Mouse (Mus musculus) kidney, adult 2 months (tissue): ENCODE results near the gene Bmpr2. TPM values are rescaled to one million over a fixed set of nuclear protein-coding genes. Genes with fewer than 3 reads are reported as not detected.
A peak's percentile ranks its signal among the peaks of the same experiment; 100 is the strongest.

Experiments
- DNase-seq: peaks from one replicate; pipeline ENCODE4 v3.0.0; 2021
- H3K27ac ChIP-seq: fragments of 200-500 bp; 2 replicates; pipeline ENCODE4 v1.5.1; 2012; ENCODE audit warnings: low read depth, low read length, control low read depth, inconsistent platforms; ENCODE audit not compliant: insufficient read depth
- H3K27me3 ChIP-seq: fragments of 200-500 bp; replicated peaks from 2 replicates; pipeline ENCODE4 v1.6.1; 2012; ENCODE audit warnings: mild to moderate bottlenecking, moderate library complexity, low read length, inconsistent platforms; ENCODE audit not compliant: control insufficient read depth, insufficient read depth
- H3K36me3 ChIP-seq: fragments of 200-500 bp; 2 replicates; pipeline ENCODE4 v1.6.1; 2012; ENCODE audit warnings: mild to moderate bottlenecking, moderate library complexity, low read length, inconsistent platforms; ENCODE audit not compliant: control insufficient read depth, insufficient read depth
- H3K4me1 ChIP-seq: fragments of 200-500 bp; 2 replicates; pipeline ENCODE4 v1.6.1; 2011; ENCODE audit warnings: low read length; ENCODE audit not compliant: control insufficient read depth, insufficient read depth
- H3K4me3 ChIP-seq: fragments of 200-500 bp; 2 replicates; pipeline ENCODE4 v1.5.1; 2011; ENCODE audit warnings: mild to moderate bottlenecking, low read depth, low read length, control low read depth; ENCODE audit not compliant: insufficient read depth
- CTCF ChIP-seq: fragments of 200-500 bp; conservative IDR thresholded peaks from 2 replicates; pipeline ENCODE4 v1.5.1; 2011; ENCODE audit warnings: low read depth, mild to moderate bottlenecking, control low read depth, low read length, moderate library complexity, mixed read lengths; ENCODE audit not compliant: insufficient read depth, insufficient read length
- POLR2A ChIP-seq: fragments of 200-500 bp; IDR thresholded peaks from one replicate; pipeline ENCODE4 v1.6.1; 2011; ENCODE audit warnings: low read depth, low read length, control low read depth
- WGBS: fragments of 180-500 bp; shearing (Covaris S2); methylation state at CpG from one replicate; pipeline ENCODE4 v1.1.7; 2018; 5-methylcytosine and 5-hydroxymethylcytosine counted together
- polyA plus RNA-seq: library from polyadenylated mRNA; depleted of rRNA; stranded (reverse); fragments of >200 nt; gene quantifications from 2 replicates; pipeline ENCODE4 v1.2.3, GENCODE M21; 2012

The Bmpr2 gene
- polyA plus RNA-seq, 1 experiment = 8.1 TPM

- no peak for TF ChIP-seq POLR2A
- H3K27me3 ChIP-seq = no peaks in the 10 kb centered on the region
- H3K36me3 ChIP-seq = no peaks in the 10 kb centered on the region
- 38% methylated on average over 5 of the region's 5 CpGs for WGBS
- peak; percentile 66 for DNase-seq
- H3K4me1 ChIP-seq = peaks cover 29% of the 10 kb centered on the region
- H3K4me3 ChIP-seq = no peak overlapping the region
- H3K27ac ChIP-seq = no peak overlapping the region
These were observed 134.1 kb downstream of the Bmpr2 start for GRCm38 (mm10) chr1:59897147-59897798.

GRCm38 (mm10) chr1:59899679-59900078 lies 136.5 kb downstream of the Bmpr2 start:
- no peak overlapping the region for H3K4me3 ChIP-seq
- no peak overlapping the region for H3K27ac ChIP-seq
- WGBS = 79% methylated on average over 2 of the region's 2 CpGs
- H3K27me3 ChIP-seq = no peaks in the 10 kb centered on the region
- no peaks in the 10 kb centered on the region for H3K36me3 ChIP-seq
- DNase-seq = no peak
- TF ChIP-seq POLR2A (no peak), CTCF (no peak)
- H3K4me1 ChIP-seq = peaks cover 20% of the 10 kb centered on the region

- peak overlapping the region; percentile 55 for H3K27ac ChIP-seq
- 92% methylated on average over 5 of the region's 5 CpGs for WGBS
- no peak for TF ChIP-seq CTCF
- no peak for TF ChIP-seq POLR2A
These were observed 138.1 kb downstream of the Bmpr2 start for GRCm38 (mm10) chr1:59901082-59901876.

GRCm38 (mm10) chr1:59902634-59903033 lies 139.4 kb downstream of the Bmpr2 start:
- Histone ChIP-seq H3K4me3 (no peak overlapping the region), H3K27ac (peak overlapping the region; percentile 93), H3K36me3 (no peaks in the 10 kb centered on the region), H3K4me1 (peaks cover 28% of the 10 kb centered on the region), H3K27me3 (no peaks in the 10 kb centered on the region)
- peak; percentile 88 for DNase-seq
- WGBS = 46% methylated on average over 3 of the region's 3 CpGs
- TF ChIP-seq POLR2A = no peak
- TF ChIP-seq CTCF = no peak

More at GRCm38 (mm10) chr1:59901082-59901876, 138.1 kb downstream of the Bmpr2 start:
- H3K36me3 ChIP-seq = no peaks in the 10 kb centered on the region
- no peak overlapping the region for H3K4me3 ChIP-seq
- no peak for DNase-seq
- H3K27me3 ChIP-seq = no peaks in the 10 kb centered on the region
- peaks cover 20% of the 10 kb centered on the region for H3K4me1 ChIP-seq

GRCm38 (mm10) chr1:59904630-59905295 lies 141.6 kb downstream of the Bmpr2 start:
- WGBS = 95% methylated on average over 6 of the region's 6 CpGs

GRCm38 (mm10) chr1:59905916-59906315 lies 142.7 kb downstream of the Bmpr2 start:
- Histone ChIP-seq H3K36me3 (no peaks in the 10 kb centered on the region), H3K4me3 (no peak overlapping the region), H3K4me1 (peaks cover 26% of the 10 kb centered on the region), H3K27ac (peak overlapping the region; percentile 80), H3K27me3 (no peaks in the 10 kb centered on the region)
- WGBS = 57% methylated on average over 2 of the region's 2 CpGs
- no peak for TF ChIP-seq POLR2A
- TF ChIP-seq CTCF = no peak
- DNase-seq = peak; percentile 71

More at GRCm38 (mm10) chr1:59904630-59905295, 141.6 kb downstream of the Bmpr2 start:
- no peaks in the 10 kb centered on the region for H3K27me3 ChIP-seq
- peak overlapping the region; percentile 61 for H3K27ac ChIP-seq
- H3K4me3 ChIP-seq = no peak overlapping the region
- H3K36me3 ChIP-seq = no peaks in the 10 kb centered on the region
- TF ChIP-seq CTCF = no peak
- no peak for TF ChIP-seq POLR2A
- no peak for DNase-seq
- H3K4me1 ChIP-seq = peaks cover 26% of the 10 kb centered on the region
